Mouse (Mus musculus): ENCODE results near the gene Lrrc4b.

Gene Lrrc4b

DNA sequence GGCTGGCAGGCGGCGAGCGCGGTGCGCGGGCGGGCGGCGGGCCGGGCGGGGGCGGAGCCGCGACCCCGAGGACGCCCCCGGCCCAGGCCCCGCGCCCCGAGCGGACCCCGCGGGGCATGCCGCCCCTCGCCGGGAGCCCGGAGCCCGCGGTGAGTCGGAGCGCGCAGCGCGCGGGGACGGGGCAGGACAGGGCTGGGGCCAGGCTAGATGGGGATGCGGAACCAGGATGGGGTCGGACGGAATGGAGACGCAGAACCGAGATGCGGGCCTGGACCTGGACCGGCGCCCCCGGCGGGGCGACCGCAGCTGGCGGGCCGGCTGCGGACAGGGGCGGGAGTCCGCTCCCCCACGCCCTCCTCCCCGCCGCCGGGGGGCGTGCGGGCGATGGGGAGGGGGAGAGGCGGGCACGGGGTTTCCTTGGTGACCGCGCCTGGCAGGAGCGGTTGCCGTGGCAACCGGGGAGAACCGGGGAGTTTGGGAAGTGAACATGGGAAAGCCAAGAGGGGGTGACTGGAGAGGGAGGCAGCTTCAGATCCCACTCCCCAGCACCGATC lies at the start of gene Lrrc4b:
TSS of gene Lrrc4b (plus strand) at position 51 of the 554 bp plus-strand sequence.
- peak; percentile 77 for DNase-seq (ENCODE audit: low spot score in 2 of 2)

GRCm38 (mm10) chr7:44382541-44382940 lies 46.3 kb upstream of the Lrrc4b start:
- DNase-seq (ENCODE audit: low spot score in 2 of 2) = peak; percentile 86 to 89

DNA sequence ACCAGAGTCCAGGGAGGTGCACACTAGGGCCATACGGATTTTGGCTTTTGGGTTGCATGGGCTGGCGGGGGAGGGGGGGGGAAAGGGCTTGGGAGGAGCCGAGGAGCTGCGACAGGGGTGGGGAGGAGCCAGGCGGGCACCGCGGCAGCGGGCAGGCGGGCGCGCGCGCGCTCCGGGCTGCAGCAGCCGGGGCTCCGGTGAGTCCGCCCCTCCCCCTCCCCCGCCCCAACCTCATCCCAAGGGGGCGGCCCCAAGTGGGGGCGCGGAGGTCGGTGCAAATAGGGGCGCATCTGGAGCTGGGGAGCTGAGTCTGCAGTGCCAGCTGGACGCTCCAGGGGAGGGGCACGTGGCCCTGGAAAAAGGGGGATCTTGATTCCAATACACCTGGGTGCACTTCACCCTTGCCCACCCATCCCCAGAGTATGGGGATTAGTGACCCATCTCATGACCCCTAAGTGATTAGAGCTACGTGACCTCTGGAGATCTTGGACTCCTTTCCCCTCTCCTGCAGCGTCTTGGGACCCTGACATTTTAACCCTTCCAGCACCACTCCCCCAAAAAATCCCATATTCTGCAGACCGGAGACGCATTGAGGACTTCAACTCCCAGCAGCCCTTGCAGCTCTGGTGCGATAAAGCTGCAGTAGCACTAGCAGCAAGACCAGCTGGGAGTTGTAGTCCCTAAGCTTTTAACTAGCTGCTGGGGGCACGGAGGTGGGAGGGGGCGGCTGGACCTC lies 44.7 kb upstream of the Lrrc4b start, which contains the start of gene Syt3:
TSS of gene Syt3 (plus strand) at position 123 of the 736 bp plus-strand sequence.
- peak; percentile 76 to 82 for DNase-seq (ENCODE audit: low spot score in 2 of 2)

- DNase-seq (ENCODE audit: low spot score in 2 of 2) = no peak
Observed at GRCm38 (mm10) chr7:44384716-44385059, 44.1 kb upstream of the Lrrc4b start.

- no peak for DNase-seq (ENCODE audit: low spot score in 2 of 2)
Observed at GRCm38 (mm10) chr7:44385720-44386119, 43.1 kb upstream of the Lrrc4b start, which contains the start of gene 1700008O03Rik. Gene 1700008O03Rik, minus strand, starts transcription at chr7:44385820.

GRCm38 (mm10) chr7:44391831-44392230 lies 37.0 kb upstream of the Lrrc4b start:
- no peak for DNase-seq (ENCODE audit: low spot score in 2 of 2)

DNA sequence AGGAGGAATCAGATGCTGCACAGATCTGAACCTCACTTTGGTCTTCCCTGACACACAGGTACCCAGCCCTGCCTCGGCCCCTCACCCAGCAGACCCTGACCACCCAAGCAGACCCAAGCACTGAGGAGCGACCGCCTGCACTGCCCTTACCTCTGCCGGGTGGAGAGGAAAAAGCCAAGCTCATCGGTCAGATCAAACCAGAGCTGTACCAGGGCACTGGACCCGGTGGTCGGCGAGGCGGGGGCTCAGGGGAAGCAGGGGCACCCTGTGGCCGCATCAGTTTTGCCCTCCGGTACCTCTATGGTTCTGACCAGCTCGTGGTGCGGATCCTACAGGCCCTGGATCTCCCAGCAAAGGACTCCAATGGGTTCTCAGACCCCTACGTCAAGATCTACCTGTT lies 36.5 kb upstream of the Lrrc4b start:
- no peak for DNase-seq (ENCODE audit: low spot score in 2 of 2)

DNA sequence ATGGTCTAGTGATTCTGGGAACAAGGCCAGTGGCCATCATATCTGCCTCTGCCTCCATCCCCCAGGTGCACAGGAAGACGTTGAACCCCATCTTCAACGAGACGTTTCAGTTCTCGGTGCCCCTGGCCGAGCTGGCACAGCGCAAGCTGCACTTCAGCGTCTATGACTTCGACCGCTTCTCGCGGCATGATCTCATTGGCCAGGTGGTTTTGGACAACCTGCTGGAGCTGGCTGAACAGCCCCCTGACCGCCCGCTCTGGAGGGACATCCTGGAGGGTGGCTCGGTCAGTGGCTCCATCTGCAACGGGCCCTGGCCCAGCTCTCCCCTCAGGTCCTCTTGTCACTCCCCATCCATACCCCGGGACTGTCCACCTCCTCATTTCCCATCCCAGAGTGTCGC lies 35.5 kb upstream of the Lrrc4b start:
- no peak for DNase-seq (ENCODE audit: low spot score in 2 of 2)

DNA sequence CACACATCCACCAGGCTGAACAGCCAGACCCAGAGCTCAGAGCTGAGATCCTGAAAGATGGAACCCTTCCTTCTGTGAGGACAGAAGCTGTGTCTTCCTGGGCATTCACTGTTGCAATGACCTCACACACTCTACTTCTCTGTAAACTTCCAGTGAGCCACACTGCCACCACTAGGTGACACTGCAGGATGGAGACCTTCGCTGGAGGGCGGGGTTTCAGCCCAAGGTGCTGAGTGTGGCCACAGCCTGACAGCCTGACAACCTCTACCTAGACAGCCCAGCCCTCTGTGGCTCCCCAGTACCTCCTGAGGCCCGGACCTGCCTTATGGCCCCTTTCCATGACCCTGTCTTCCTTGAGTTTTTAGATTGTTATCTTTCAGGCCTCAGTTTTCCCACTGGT lies 30.2 kb upstream of the Lrrc4b start:
- no peak for DNase-seq (ENCODE audit: low spot score in 2 of 2)

DNA sequence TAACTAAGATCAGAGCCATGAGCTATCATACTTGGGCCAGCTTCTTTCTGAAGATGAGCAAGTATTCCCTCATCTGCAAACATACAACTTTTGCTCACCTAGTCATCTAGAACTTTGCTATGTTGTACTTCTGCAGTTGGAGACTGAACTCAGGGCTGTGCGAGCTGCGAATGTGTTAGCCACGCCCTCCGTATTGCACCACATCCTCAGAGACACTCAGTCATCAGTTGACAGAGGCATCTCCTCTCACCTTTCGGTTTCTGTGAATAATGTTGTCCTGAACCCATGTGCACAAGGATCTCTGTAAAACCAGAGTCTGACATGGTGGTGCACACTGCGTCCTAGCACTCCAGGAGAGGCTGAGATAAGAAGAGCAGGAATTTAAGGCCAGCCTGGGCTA lies 27.1 kb upstream of the Lrrc4b start:
- DNase-seq (ENCODE audit: low spot score in 2 of 2) = no peak

DNA sequence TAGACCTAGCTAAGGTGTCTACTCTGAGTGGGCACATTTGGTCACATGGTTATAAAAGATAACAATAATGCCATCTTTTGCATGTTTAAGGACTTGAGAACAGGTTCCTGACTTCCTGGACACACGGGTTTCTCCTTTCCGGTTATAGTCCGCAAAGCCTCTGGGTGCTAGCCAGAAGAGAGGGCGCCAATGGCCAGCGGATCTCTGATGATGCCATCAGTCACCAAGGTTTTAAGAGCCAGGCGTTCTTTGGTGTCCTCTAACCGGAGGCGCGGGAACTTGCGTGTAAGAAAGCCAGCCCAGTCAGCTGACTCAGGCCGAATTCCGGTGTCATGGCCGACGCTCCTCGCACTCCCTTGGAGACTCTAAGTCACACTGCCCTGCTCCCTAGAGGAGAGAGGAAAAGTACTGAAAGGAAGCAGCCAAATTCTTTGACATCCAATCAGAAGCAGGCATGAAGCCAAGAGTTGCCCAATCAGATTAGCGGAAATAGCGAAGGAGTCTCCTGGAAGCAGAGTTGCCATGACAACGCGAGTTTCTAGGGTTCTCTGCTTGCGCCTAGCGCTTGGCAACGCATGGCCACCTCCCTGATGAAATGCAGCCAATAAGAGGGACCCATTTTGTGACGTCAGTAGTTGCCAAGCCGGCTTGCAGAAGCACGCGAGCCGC lies 23.3 kb upstream of the Lrrc4b start:
- peak; percentile 95 to 98 for DNase-seq (ENCODE audit: low spot score in 2 of 2)

DNA sequence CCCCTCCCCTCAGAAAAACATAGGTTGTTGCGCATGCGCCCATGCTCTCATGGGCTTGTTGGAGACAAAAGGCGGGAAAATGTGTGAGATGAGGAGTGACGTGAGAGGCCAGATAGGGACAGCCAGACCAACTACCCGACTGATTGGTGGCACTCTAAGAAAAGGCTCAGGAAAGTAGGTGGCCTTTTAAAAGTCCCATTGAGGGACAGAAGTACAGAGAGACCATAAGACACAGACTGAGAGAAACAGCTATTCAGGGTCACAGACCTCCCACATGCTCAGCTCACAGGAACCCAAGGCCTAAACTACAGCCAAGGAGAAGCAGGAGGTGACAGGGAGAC lies 22.8 kb upstream of the Lrrc4b start:
- DNase-seq (ENCODE audit: low spot score in 2 of 2) = no peak

- no peak for DNase-seq (ENCODE audit: low spot score in 2 of 2)
Observed at GRCm38 (mm10) chr7:44411144-44411543, 17.7 kb upstream of the Lrrc4b start.

- no peak for DNase-seq (ENCODE audit: low spot score in 2 of 2)
Observed at GRCm38 (mm10) chr7:44413307-44413706, 15.5 kb upstream of the Lrrc4b start.

DNA sequence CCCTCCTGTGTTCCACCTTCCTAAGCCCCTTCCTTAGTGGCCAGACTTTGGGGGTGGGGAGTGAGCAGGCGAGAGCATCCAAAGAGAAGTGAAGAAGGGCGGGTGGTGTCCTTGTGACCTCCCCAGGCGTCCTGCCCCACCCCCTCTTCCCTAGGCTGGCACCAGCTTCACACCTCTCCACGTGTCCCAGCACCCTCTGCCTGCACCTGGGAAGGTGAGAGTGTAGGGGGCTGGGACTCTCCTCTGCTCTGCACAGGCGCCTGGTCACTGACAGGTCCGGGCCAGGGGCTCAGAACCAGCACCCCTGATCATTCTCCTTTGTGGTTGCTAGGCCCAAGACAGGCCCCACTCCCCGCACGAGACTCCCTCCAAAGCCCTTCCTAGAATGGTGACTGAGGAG lies 1.2 kb upstream of the Lrrc4b start:
- DNase-seq (ENCODE audit: low spot score in 2 of 2) = no peak

DNA sequence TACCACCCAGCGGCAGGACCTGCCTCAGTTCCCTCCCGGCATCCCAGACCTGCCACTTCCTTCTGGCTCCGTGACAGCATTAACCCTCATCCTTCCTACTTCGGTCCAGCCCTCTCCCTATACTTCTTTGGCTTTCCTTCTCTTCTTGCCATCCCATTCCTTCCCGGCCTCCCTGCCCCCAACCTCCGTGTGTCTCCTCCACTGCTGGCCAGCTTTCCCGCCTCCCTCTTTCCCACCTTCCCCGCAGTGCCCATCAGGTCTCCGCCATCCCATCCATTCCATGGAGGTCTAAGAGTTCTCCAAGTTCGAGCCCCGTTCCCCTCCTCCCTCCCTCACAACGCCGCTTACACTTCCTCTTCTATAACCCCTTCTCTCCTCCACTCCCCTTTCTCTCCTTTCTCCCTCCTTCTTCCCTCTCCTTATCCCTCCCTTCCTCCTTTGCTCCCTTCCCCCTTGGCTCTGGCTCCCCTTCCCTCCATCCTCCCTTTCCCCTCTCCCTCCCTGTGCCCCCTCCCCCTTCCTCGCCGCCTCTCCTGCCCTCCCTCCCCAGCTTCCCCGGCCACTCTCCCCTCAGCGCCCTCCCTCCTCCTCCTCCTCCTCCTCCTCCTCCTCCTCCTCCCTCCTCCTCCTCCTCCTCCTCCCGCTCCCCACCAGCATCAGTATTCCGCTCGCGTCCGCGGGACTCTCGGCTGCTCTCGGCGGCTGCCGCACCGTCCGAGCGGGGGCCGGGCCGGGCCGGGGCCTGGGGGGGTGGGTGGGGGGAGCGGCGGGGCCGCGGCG lies 457 bp upstream of the Lrrc4b start:
- DNase-seq (ENCODE audit: low spot score in 2 of 2) = no peak

DNA sequence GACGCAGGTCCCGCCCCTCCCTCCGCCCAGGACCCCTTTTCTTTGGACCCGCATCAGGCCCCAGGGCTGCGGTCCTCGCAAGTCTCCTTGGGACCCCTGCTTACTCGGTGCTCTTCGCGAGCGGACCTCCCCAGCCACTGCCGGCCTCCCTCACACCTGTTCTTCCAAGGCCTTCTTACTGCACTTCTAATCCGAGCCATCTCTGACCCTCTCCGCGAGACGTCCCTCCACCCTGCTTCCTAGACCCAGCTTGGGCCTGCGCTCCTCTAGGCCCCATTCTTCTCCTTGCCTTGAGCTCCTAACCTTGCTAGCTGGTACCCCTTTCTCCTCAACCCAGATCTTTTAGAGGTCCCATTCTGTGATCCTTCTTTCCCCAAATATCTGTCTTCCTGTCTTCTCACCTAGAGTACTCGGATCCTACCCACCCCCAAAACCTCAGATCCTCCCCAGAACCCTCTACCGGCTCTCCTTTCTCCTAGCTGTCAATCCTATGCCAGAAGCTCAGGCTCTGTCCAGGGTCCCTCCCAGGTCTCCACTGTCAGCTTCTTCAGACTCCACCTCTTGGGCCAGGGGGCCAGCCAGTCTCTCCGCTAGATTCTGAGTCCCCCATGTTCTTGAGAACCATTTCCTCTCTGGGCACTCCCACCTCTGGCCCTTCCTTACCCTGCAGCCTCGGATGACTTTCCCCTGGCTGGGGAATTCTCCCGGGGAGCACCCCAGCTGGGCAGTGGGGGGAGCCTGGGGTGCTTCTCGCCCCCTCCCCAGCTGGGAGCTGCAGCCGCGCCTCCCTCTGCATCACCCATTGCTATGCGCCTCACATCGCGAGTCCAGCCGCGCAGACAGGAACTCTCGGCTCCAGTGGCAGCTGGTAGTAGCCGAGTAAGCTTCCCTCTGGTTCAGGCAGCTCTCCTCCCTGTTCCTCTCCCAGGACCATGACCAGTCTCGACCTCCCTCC lies 993 bp downstream of the Lrrc4b start:
- DNase-seq (ENCODE audit: low spot score in 2 of 2) = no peak

DNA sequence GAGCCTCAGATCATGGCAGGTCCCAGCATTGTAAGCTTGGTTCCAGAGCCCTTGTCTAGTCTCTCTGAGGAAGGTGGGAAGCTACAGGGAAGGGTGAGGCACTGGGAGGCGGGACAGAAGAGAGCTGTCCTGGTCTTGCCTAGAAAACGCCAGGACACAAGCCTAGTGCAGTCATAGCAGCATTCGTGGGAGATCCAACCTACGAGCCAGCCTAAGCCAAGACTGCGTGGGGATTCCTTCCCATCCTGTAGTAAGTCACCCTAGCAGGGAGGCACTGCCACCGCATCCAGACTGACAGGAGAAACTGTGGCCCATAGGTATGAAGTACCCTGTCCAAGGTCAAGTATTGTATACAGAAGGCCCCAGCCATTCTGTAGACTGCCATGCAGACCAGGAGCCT lies 3.7 kb downstream of the Lrrc4b start:
- no peak for DNase-seq (ENCODE audit: low spot score in 2 of 2)

GRCm38 (mm10) chr7:44433371-44433770 lies 4.6 kb downstream of the Lrrc4b start:
- DNase-seq (ENCODE audit: low spot score in 2 of 2) = no peak

DNA sequence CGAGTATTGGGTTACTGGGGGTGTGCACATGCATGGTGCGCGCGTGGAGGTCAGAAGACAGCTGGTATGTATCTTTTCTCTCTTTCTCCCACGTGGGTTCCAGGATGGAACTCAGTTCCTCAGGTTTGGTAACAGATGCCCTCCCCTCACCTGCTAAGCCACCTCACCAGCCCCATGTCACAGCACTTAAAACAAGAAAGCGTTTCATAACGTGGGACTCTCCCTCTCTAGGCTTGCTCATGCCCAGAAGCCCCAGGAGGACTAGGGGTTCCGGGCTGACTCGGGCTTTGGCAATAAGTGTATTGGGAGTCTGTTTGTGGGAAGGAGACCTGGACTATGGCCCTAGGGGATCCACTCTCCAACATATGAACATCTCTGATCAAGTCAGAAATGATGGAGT lies 5.3 kb downstream of the Lrrc4b start:
- DNase-seq (ENCODE audit: low spot score in 2 of 2) = no peak

DNA sequence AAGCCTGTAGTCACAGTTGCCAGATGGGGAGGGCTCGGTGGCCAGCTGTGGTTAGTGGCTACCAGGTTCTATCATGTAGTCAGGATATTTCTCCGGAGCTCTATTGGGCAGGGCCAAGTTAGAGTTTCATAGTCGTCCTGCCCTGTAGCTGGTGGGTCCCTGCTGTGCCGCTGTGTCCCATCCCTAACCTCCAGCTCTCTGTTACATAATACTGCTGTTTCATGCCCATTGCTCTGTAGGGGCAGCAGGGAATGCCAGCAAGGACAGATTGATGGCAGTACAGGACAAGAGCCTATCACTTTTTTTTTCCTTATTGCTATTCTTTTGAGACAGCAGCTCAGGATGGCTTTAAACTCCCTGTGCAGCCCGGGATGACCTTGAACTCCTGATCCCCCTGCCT lies 7.0 kb downstream of the Lrrc4b start:
- no peak for DNase-seq (ENCODE audit: low spot score in 2 of 2)
